Mouse (Mus musculus) lung, adult 2 months (tissue): ENCODE data around the gene Exoc2.

Experiments
- CTCF ChIP-seq: fragments of 200-500 bp; IDR thresholded peaks from 2 replicates; pipeline ENCODE4 v1.5.1; 2011; ENCODE audit warnings: mild to moderate bottlenecking, low read length, control low read depth; ENCODE audit not compliant: insufficient read depth
- POLR2A ChIP-seq: fragments of 200-500 bp; IDR thresholded peaks from 2 replicates; pipeline ENCODE4 v1.6.1; 2011; ENCODE audit warnings: low read depth, mild to moderate bottlenecking, control low read depth, low read length, borderline replicate concordance; ENCODE audit errors: extremely low read depth

DNA sequence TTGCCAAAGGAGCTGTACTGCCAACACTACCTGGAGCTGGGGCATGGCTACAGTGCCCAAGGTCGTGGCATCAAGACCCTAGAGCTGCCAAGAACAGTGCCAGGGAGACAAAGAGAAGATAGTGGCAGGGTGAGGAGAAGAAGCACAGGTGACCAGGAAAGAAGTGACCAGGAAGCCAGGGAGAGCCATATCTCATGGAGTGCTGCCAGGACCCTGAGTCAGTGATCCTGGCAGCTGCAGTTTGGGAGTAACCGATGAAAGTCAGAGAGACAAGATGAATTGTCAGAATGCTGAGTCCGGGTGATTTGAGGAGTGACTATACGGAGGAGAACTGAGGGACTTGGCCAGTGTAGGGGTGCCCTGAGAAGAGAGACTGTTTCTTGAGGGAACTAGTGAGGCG lies 180.3 kb downstream of the Exoc2 start:
- TF ChIP-seq POLR2A (no peak), CTCF (no peak)
